ENCODE assay signal across 14 mouse cellular contexts in genomic region chr2:57267394-57267716, GRCm38 (mm10). TPM values are rescaled to one million over a fixed set of nuclear protein-coding genes. Genes with fewer than 3 reads are reported as not detected.
DNase-seq lines count a peak whose midpoint lies in the region; ATAC-seq and TF ChIP-seq lines count a peak whose summit lies in the region.
"Had no signal": no experiment of that assay in that cellular context is flagged by ENCODE, and none has a peak within 500 bp of the region (broad histone marks: within the 10 kb centered on the region; RNA-seq: fewer than 3 reads in every experiment).

No protein-coding gene starts in this region.

- intact Hi-C loops in left cerebral cortex, adult 2 months (cut with DNase I), result no loop called here

- H3K4me1 ChIP-seq in cortical plate, adult 2 months (ENCODE audit: control insufficient read depth, insufficient read depth, low read length), result peaks cover 1% of the 10 kb centered on the region; the same call in 1 of the 2 replicates
- H3K4me1 ChIP-seq in forebrain, embryonic 13.5 days, result peaks cover 14% of the 10 kb centered on the region
- H3K4me1 ChIP-seq in neural tube, embryonic 11.5 days (ENCODE audit: control insufficient read depth, insufficient read depth, low read length), result peaks cover 4% of the 10 kb centered on the region; the same call in 1 of the 2 replicates
- H3K4me1 ChIP-seq: lung, embryonic 15.5 days had no signal

- peak; percentile 11; the same call in 1 of the 2 replicates for ATAC-seq in forebrain, embryonic 13.5 days
- ATAC-seq in neural tube, embryonic 11.5 days (ENCODE audit: insufficient read depth, low FRiP score, low TSS enrichment), result peak; percentile 54
- ATAC-seq: intestine, embryonic 16.5 days had no signal

- WGBS in forebrain, embryonic 13.5 days, result 2% methylated on average over 7 of the region's 7 CpGs
- WGBS in neural tube, embryonic 11.5 days, result 14% methylated on average over 7 of the region's 7 CpGs

- no peak for TF ChIP-seq CTCF in left cerebral cortex, adult 2 months (IDR thresholded peaks at IDR 0.05)
- TF ChIP-seq CTCF in cortical plate, adult 2 months (IDR thresholded peaks at IDR 0.05; ENCODE audit: extremely low read depth, insufficient read depth, low read length), result no peak

- H3K4me2 ChIP-seq in forebrain, embryonic 13.5 days, result peak overlapping the region; percentile 20; the same call in 1 of the 2 replicates
- no peak overlapping the region for H3K4me2 ChIP-seq in neural tube, embryonic 11.5 days (ENCODE audit: low read depth)
- H3K4me2 ChIP-seq: lung, embryonic 15.5 days had no signal

- no peaks in the 10 kb centered on the region for H3K36me3 ChIP-seq in forebrain, embryonic 13.5 days (ENCODE audit: poor library complexity, severe bottlenecking)
- no peaks in the 10 kb centered on the region for H3K36me3 ChIP-seq in neural tube, embryonic 11.5 days (ENCODE audit: control insufficient read depth, insufficient read depth, low read length)
- H3K36me3 ChIP-seq: lung, embryonic 15.5 days had no signal

- H3K4me3 ChIP-seq in left cerebral cortex, adult 2 months, result no peak overlapping the region
- no peak overlapping the region for H3K4me3 ChIP-seq in cortical plate, adult 2 months (ENCODE audit: insufficient read depth, low read length)
- H3K4me3 ChIP-seq in forebrain, embryonic 13.5 days, result no peak overlapping the region
- no peak overlapping the region for H3K4me3 ChIP-seq in neural tube, embryonic 11.5 days (ENCODE audit: low read depth, low read length)
- H3K4me3 ChIP-seq: lung, embryonic 15.5 days had no signal

- no peaks in the 10 kb centered on the region for H3K27me3 ChIP-seq in forebrain, embryonic 13.5 days
- no peaks in the 10 kb centered on the region for H3K27me3 ChIP-seq in neural tube, embryonic 11.5 days (ENCODE audit: control insufficient read depth, insufficient read depth, low read length)
- H3K27me3 ChIP-seq: lung, embryonic 15.5 days had no signal

- no peak for DNase-seq in left cerebral cortex, adult 2 months (ENCODE audit: extremely low spot score in 1 of 2, low spot score in 2 of 2)
- DNase-seq in left cerebral cortex, adult 18-20 months (ENCODE audit: low spot score in 2 of 2), result no peak
- no peak for DNase-seq in neural tube, embryonic 11.5 days (ENCODE audit: low spot score)
- DNase-seq in spleen, adult 12 weeks (ENCODE audit: low spot score), result no peak
- DNase-seq in T-cell, adult 2 months (ENCODE audit: low spot score), result no peak
- DNase-seq in thymus, postnatal 25 days, result no peak
- DNase-seq: cerebellum, postnatal 36 days; heart, postnatal 10 days; kidney, postnatal 4 days; right cerebral cortex, postnatal 25 days had no signal

- H3K27ac ChIP-seq in left cerebral cortex, adult 2 months, result peak overlapping the region; percentile 71
- H3K27ac ChIP-seq in cortical plate, adult 2 months (ENCODE audit: insufficient read depth, low read length), result peak overlapping the region; percentile 84; the same call in 1 of the 2 replicates
- H3K27ac ChIP-seq in forebrain, embryonic 13.5 days, result peak overlapping the region; percentile 59; the same call in 1 of the 2 replicates
- H3K27ac ChIP-seq in neural tube, embryonic 11.5 days (ENCODE audit: low read depth, low read length), result peak overlapping the region; percentile 60; the same call in 1 of the 2 replicates
- H3K27ac ChIP-seq: lung, embryonic 15.5 days had no signal

- 0 out of 2 replicates have a peak overlapping the region, but pooled peaks have one; percentile 3 for H3K9ac ChIP-seq in forebrain, embryonic 13.5 days
- peak overlapping the region; percentile 35; the same call in 1 of the 2 replicates for H3K9ac ChIP-seq in neural tube, embryonic 11.5 days (ENCODE audit: low read length)
- H3K9ac ChIP-seq: lung, embryonic 15.5 days had no signal

- H3K9me3 ChIP-seq in forebrain, embryonic 13.5 days (replicated peaks), result no peaks in the 10 kb centered on the region
- H3K9me3 ChIP-seq in neural tube, embryonic 11.5 days (ENCODE audit: control insufficient read depth, low read length), result no peaks in the 10 kb centered on the region
- H3K9me3 ChIP-seq: lung, embryonic 15.5 days had no signal

- no peak for TF ChIP-seq POLR2A in cortical plate, adult 2 months (IDR thresholded peaks at IDR 0.05; ENCODE audit: extremely low read depth, insufficient read depth, low read length)

RNA-seq across cellular contexts. Expression of gene Gpd2, which starts 29.9 kb away (rescaled TPM):
- 10 to 100 TPM; 92.8 to 98.0 TPM for total RNA-seq in left cerebral cortex, adult 2 months (2021)
- total RNA-seq in left cerebral cortex, adult 18-20 months (2021), result 10 to 100 TPM; 88.3 to 91.8 TPM
- 44.1 and 47.8 TPM in 2 replicates for polyA plus RNA-seq in cortical plate, adult 2 months (2012; rRNA removed)
- polyA plus RNA-seq in forebrain, embryonic 13.5 days (2015; fragmentation: Nextera tagmentation; extraction: Ambion mirVana), result 20.3 and 22.1 TPM in 2 replicates
- 22.2 and 22.6 TPM in 2 replicates for polyA plus RNA-seq in neural tube, embryonic 11.5 days (2014; fragmentation: Nextera tagmentation; extraction: Ambion mirVana)
